ENCODE assay signal across 8 mouse cellular contexts in genomic region chr9:20651602-20652259, GRCm38 (mm10). TPM values are rescaled to one million over a fixed set of nuclear protein-coding genes. Genes with fewer than 3 reads are reported as not detected.
DNase-seq lines count a peak whose midpoint lies in the region; ATAC-seq and TF ChIP-seq lines count a peak whose summit lies in the region.

Pin1 (plus strand) TSS chr9:20652095.

- no peaks in the 10 kb centered on the region for H3K27me3 ChIP-seq in embryonic facial prominence, embryonic 14.5 days (replicated peaks; ENCODE audit: control insufficient read depth, insufficient read depth, low read length)
- no peaks in the 10 kb centered on the region for H3K27me3 ChIP-seq in heart, adult 2 months (ENCODE audit: control insufficient read depth, insufficient read depth, low read length)
- H3K27me3 ChIP-seq in limb, embryonic 13.5 days: no peaks in the 10 kb centered on the region
- no peaks in the 10 kb centered on the region for H3K27me3 ChIP-seq in midbrain, embryonic 16.5 days (ENCODE audit: control insufficient read depth, insufficient read depth, low read depth, low read length)

- H3K9me3 ChIP-seq in embryonic facial prominence, embryonic 14.5 days (ENCODE audit: control insufficient read depth, low read length): no peaks in the 10 kb centered on the region
- H3K9me3 ChIP-seq in limb, embryonic 13.5 days: no peaks in the 10 kb centered on the region
- no peaks in the 10 kb centered on the region for H3K9me3 ChIP-seq in midbrain, embryonic 16.5 days (replicated peaks; ENCODE audit: control insufficient read depth, low read length, poor library complexity, severe bottlenecking)

- peak; percentile 100 for DNase-seq in 3T3-L1 (ENCODE audit: low read depth, low spot score)
- peak; percentile 90 to 93 for DNase-seq in adrenal gland, postnatal 4 days (ENCODE audit: low spot score in 2 of 2)
- peak; percentile 100 for DNase-seq in embryonic facial prominence, embryonic 14.5 days (ENCODE audit: low spot score)
- DNase-seq in heart, adult 2 months: peak; percentile 97 to 99
- DNase-seq in kidney, adult 8-10 months: peak; percentile 100
- peak; percentile 89 to 96 for DNase-seq in spleen, postnatal 10 days (ENCODE audit: low spot score in 2 of 2)

- H3K79me2 ChIP-seq in heart, adult 2 months (replicated peaks; ENCODE audit: control insufficient read depth, insufficient read depth, low read length): peaks cover 3% of the 10 kb centered on the region; the same call in 1 of the 2 replicates

- TF ChIP-seq CTCF in heart, adult 2 months (IDR thresholded peaks at IDR 0.05): no peak

- peak; percentile 73 for TF ChIP-seq EP300 in heart, adult 2 months (IDR thresholded peaks at IDR 0.05; ENCODE audit: insufficient read depth, low read depth, low read length)

- peak within 1 kb of the TSS; percentile 65; the same call in 1 of the 2 replicates for H3K27ac ChIP-seq in embryonic facial prominence, embryonic 14.5 days (replicated peaks; ENCODE audit: low read depth, low read length)
- peak within 1 kb of the TSS; percentile 75 for H3K27ac ChIP-seq in heart, adult 2 months
- peak within 1 kb of the TSS; percentile 33; the same call in 1 of the 2 replicates for H3K27ac ChIP-seq in limb, embryonic 13.5 days
- H3K27ac ChIP-seq in midbrain, embryonic 16.5 days (ENCODE audit: low read length): peak within 1 kb of the TSS; percentile 67

- ATAC-seq in embryonic facial prominence, embryonic 14.5 days (ENCODE audit: low read depth): peak; percentile 100
- peak; percentile 100 for ATAC-seq in limb, embryonic 13.5 days (ENCODE audit: low FRiP score, low read depth)
- peak; percentile 99 for ATAC-seq in midbrain, embryonic 16.5 days

- 0 out of 2 replicates have a peak, but pooled peaks cover 9% of the 10 kb centered on the region for H3K4me1 ChIP-seq in embryonic facial prominence, embryonic 14.5 days (ENCODE audit: control insufficient read depth, insufficient read depth, low read length)
- peaks cover 3% of the 10 kb centered on the region for H3K4me1 ChIP-seq in heart, adult 2 months (ENCODE audit: control insufficient read depth, insufficient read depth, low read length)
- H3K4me1 ChIP-seq in limb, embryonic 13.5 days: peaks cover 26% of the 10 kb centered on the region
- peaks cover 31% of the 10 kb centered on the region for H3K4me1 ChIP-seq in midbrain, embryonic 16.5 days (ENCODE audit: control insufficient read depth, insufficient read depth, low read length)

- intact Hi-C loops in heart, adult 2 months (cut with DNase I): loop anchor here (5.0 kb wide), 2 partner anchors 184 to 269 kb away; no protein-coding TSS in a partner anchor

- H3K4me3 ChIP-seq in embryonic facial prominence, embryonic 14.5 days (ENCODE audit: low read depth, low read length): peak within 1 kb of the TSS; percentile 94
- H3K4me3 ChIP-seq in heart, adult 2 months: peak within 1 kb of the TSS; percentile 76
- peak within 1 kb of the TSS; percentile 92 for H3K4me3 ChIP-seq in limb, embryonic 13.5 days
- peak within 1 kb of the TSS; percentile 98 for H3K4me3 ChIP-seq in midbrain, embryonic 16.5 days (ENCODE audit: low read depth, low read length)

- H3K36me3 ChIP-seq in embryonic facial prominence, embryonic 14.5 days (ENCODE audit: control insufficient read depth, insufficient read depth, low read length): peaks cover 49% of the 10 kb centered on the region
- H3K36me3 ChIP-seq in heart, adult 2 months (ENCODE audit: control insufficient read depth, insufficient read depth, low read length): no peaks in the 10 kb centered on the region
- H3K36me3 ChIP-seq in limb, embryonic 13.5 days: peaks cover 54% of the 10 kb centered on the region
- H3K36me3 ChIP-seq in midbrain, embryonic 16.5 days (ENCODE audit: control insufficient read depth, insufficient read depth, low read length): peaks cover 14% of the 10 kb centered on the region

- WGBS in embryonic facial prominence, embryonic 14.5 days: 0% methylated on average over 45 of the region's 45 CpGs
- WGBS in heart, adult 2 months: under 1% methylated on average over 45 of the region's 45 CpGs
- under 1% methylated on average over 45 of the region's 45 CpGs for WGBS in limb, embryonic 13.5 days
- WGBS in midbrain, embryonic 16.5 days: under 1% methylated on average over 45 of the region's 45 CpGs

- H3K4me2 ChIP-seq in embryonic facial prominence, embryonic 14.5 days (ENCODE audit: low read depth, low read length): peak within 1 kb of the TSS; percentile 71
- H3K4me2 ChIP-seq in limb, embryonic 13.5 days (replicated peaks): peak within 1 kb of the TSS; percentile 81
- peak within 1 kb of the TSS; percentile 84 for H3K4me2 ChIP-seq in midbrain, embryonic 16.5 days (ENCODE audit: low read length)

- peak; percentile 81 for TF ChIP-seq POLR2A in heart, adult 2 months (IDR thresholded peaks at IDR 0.05; ENCODE audit: insufficient read depth, low read depth, low read length)

- peak within 1 kb of the TSS; percentile 91 for H3K9ac ChIP-seq in embryonic facial prominence, embryonic 14.5 days (ENCODE audit: low read depth, low read length)
- peak within 1 kb of the TSS; percentile 76 for H3K9ac ChIP-seq in heart, adult 2 months (ENCODE audit: low read depth, low read length)
- H3K9ac ChIP-seq in limb, embryonic 13.5 days: peak within 1 kb of the TSS; percentile 93
- peak within 1 kb of the TSS; percentile 86 for H3K9ac ChIP-seq in midbrain, embryonic 16.5 days (ENCODE audit: low read depth, low read length)

RNA-seq across cellular contexts. Expression of gene Pin1, which starts in this region (rescaled TPM):
- 10 to 100 TPM; 23.4 to 23.6 TPM for total RNA-seq in adrenal gland, postnatal 4 days (2021)
- polyA plus RNA-seq in embryonic facial prominence, embryonic 14.5 days (2014; fragmentation: Nextera tagmentation; extraction: Ambion mirVana): 46.3 and 48.1 TPM in 2 replicates
- total RNA-seq in heart, adult 2 months (2021): 10 to 100 TPM; 17.8 to 18.6 TPM
- polyA plus RNA-seq in heart, adult 2 months (2012; rRNA removed): 18.8 and 20.8 TPM in 2 replicates
- polyA plus RNA-seq in limb, embryonic 13.5 days (2015; fragmentation: Nextera tagmentation; extraction: Ambion mirVana): 49.9 and 50.5 TPM in 2 replicates
- polyA plus RNA-seq in midbrain, embryonic 16.5 days (2015; fragmentation: Nextera tagmentation; extraction: Ambion mirVana): 61.0 and 61.6 TPM in 2 replicates

Comparison
In these comparisons a context has a peak if more than half of its experiments do, and no peak if none do; other contexts are left out.
1. Peak in every context shown above with its lines: DNase-seq, ATAC-seq, H3K4me3 ChIP-seq and H3K27ac ChIP-seq.